Mouse (Mus musculus): Measurements from ENCODE around the gene Olfr1381. TPM values are rescaled to one million over a fixed set of nuclear protein-coding genes. Genes with fewer than 3 reads are reported as not detected.
"Not testable (repeated sequence)": the region's sequence is repeated elsewhere in the genome, so short reads cannot be mapped to it uniquely, and the experiment has no call there.

The Olfr1381 gene
- total RNA-seq (2021), result not detected
- long read RNA-seq, experiment 1, result 0 reads
- long read RNA-seq, experiment 2, result 0 reads

- DNase-seq; H3K27ac ChIP-seq; H3K4me3 ChIP-seq; intact Hi-C loops (cut with DNase I): not testable (repeated sequence)
Measured at GRCm38 (mm10) chr11:49543149-49543548, at the start of gene Olfr1381. Gene Olfr1381 (plus strand): TSS chr11:49543449.

GRCm38 (mm10) chr11:49518086-49518485 is 25.2 kb upstream of the Olfr1381 start:
- no peak overlapping the region for H3K4me3 ChIP-seq
- DNase-seq, result no peak
- no peak overlapping the region for H3K27ac ChIP-seq
- no peak for TF ChIP-seq CTCF (IDR thresholded peaks at IDR 0.05)
- intact Hi-C loops (cut with DNase I), result no loop called here

- TF ChIP-seq CTCF (IDR thresholded peaks at IDR 0.05), result no peak
- H3K27ac ChIP-seq, result no peak within 1 kb of the TSS
Measured at GRCm38 (mm10) chr11:49519348-49519747, 23.9 kb upstream of the Olfr1381 start, which contains the start of gene Olfr1383. Gene Olfr1383 (plus strand): TSS chr11:49519648.

GRCm38 (mm10) chr11:49527947-49528346 is 15.3 kb upstream of the Olfr1381 start, which contains the start of gene Olfr1382:
Gene Olfr1382 (plus strand): TSS chr11:49528247.
- intact Hi-C loops (cut with DNase I), result no loop called here
- Histone ChIP-seq H3K27ac (no peak within 1 kb of the TSS), H3K4me3 (no peak within 1 kb of the TSS)
- TF ChIP-seq CTCF (IDR thresholded peaks at IDR 0.05), result no peak
- DNase-seq, result no peak

More at GRCm38 (mm10) chr11:49519348-49519747, 23.9 kb upstream of the Olfr1381 start, which contains the start of gene Olfr1383:
- intact Hi-C loops (cut with DNase I), result no loop called here
- H3K4me3 ChIP-seq, result no peak within 1 kb of the TSS
- no peak for DNase-seq

- no peak overlapping the region for H3K4me3 ChIP-seq
- TF ChIP-seq CTCF (IDR thresholded peaks at IDR 0.05), result no peak
- intact Hi-C loops (cut with DNase I), result no loop called here
- DNase-seq, result no peak
- no peak overlapping the region for H3K27ac ChIP-seq
Measured at GRCm38 (mm10) chr11:49532761-49533160, 10.5 kb upstream of the Olfr1381 start.

- intact Hi-C loops (cut with DNase I); H3K27ac ChIP-seq; DNase-seq; H3K4me3 ChIP-seq: not testable (repeated sequence)
Measured at GRCm38 (mm10) chr11:49536631-49537030, 6.6 kb upstream of the Olfr1381 start.

- H3K27ac ChIP-seq; H3K4me3 ChIP-seq; intact Hi-C loops (cut with DNase I); DNase-seq: not testable (repeated sequence)
Measured at GRCm38 (mm10) chr11:49554033-49554432, 10.8 kb downstream of the Olfr1381 start.

GRCm38 (mm10) chr11:49556578-49556977 is 13.3 kb downstream of the Olfr1381 start, which contains the start of gene Olfr1380:
Gene Olfr1380 (plus strand): TSS chr11:49556878.
- H3K4me3 ChIP-seq; intact Hi-C loops (cut with DNase I): not testable (repeated sequence)

GRCm38 (mm10) chr11:49575054-49575453 is 31.8 kb downstream of the Olfr1381 start:
- DNase-seq; H3K27ac ChIP-seq; intact Hi-C loops (cut with DNase I); H3K4me3 ChIP-seq: not testable (repeated sequence)
- TF ChIP-seq CTCF (IDR thresholded peaks at IDR 0.05), result peak; percentile 29

More at GRCm38 (mm10) chr11:49556578-49556977, 13.3 kb downstream of the Olfr1381 start, which contains the start of gene Olfr1380:
- not testable (repeated sequence) for DNase-seq, H3K27ac ChIP-seq

- H3K4me3 ChIP-seq; H3K27ac ChIP-seq; DNase-seq; intact Hi-C loops (cut with DNase I): not testable (repeated sequence)
Measured at GRCm38 (mm10) chr11:49580452-49580851, 37.2 kb downstream of the Olfr1381 start.

- intact Hi-C loops (cut with DNase I), result no loop called here
- no peak overlapping the region for H3K27ac ChIP-seq
- no peak overlapping the region for H3K4me3 ChIP-seq
- DNase-seq, result no peak
- no peak for TF ChIP-seq CTCF (IDR thresholded peaks at IDR 0.05)
Measured at GRCm38 (mm10) chr11:49590213-49590612, 47.0 kb downstream of the Olfr1381 start.

GRCm38 (mm10) chr11:49597149-49597548 is 53.9 kb downstream of the Olfr1381 start:
- DNase-seq; H3K27ac ChIP-seq; H3K4me3 ChIP-seq; intact Hi-C loops (cut with DNase I): not testable (repeated sequence)
- peak; percentile 22; the same call in 1 of the 2 replicates for TF ChIP-seq CTCF (IDR thresholded peaks at IDR 0.05)

Other genes starting within 250 kb of the Olfr1381 start
- not detected for gene Olfr10, start 238.7 kb upstream of the Olfr1381 start, total RNA-seq (2021)
- gene Olfr1391, start 220.7 kb upstream of the Olfr1381 start, total RNA-seq (2021), result not detected
- gene Olfr1390, start 208.3 kb upstream of the Olfr1381 start, total RNA-seq (2021), result not detected
- not detected for gene Olfr1389, start 120.4 kb upstream of the Olfr1381 start, total RNA-seq (2021)
- gene Olfr1388, start 106.8 kb upstream of the Olfr1381 start, total RNA-seq (2021), result under 1 TPM in 1 of 2 experiments, not detected in 1; 0.13 TPM
- gene Olfr1387, start 88.1 kb upstream of the Olfr1381 start, total RNA-seq (2021), result not detected
- not detected for gene Olfr1386, start 78.4 kb upstream of the Olfr1381 start, total RNA-seq (2021)
- gene Olfr1385, start 54.4 kb upstream of the Olfr1381 start, total RNA-seq (2021), result not detected
- gene Olfr1384, start 36.7 kb upstream of the Olfr1381 start, total RNA-seq (2021), result not detected
- gene Olfr1383, start 23.8 kb upstream of the Olfr1381 start, total RNA-seq (2021), result under 1 TPM in 1 of 2 experiments, not detected in 1; 0.28 TPM
- not detected for gene Olfr1382, start 15.2 kb upstream of the Olfr1381 start, total RNA-seq (2021)
- not detected for gene Olfr1380, start 13.4 kb downstream of the Olfr1381 start, total RNA-seq (2021)
- 1 to 10 TPM; 2.8 to 4.3 TPM for gene Flt4, start 65.8 kb downstream of the Olfr1381 start, total RNA-seq (2021)
- not detected for gene Scgb3a1, start 120.2 kb downstream of the Olfr1381 start, total RNA-seq (2021)
- 10 to 100 TPM in 1 of 2 experiments, 1 to 10 TPM in 1; 8.1 to 14.5 TPM for gene Cnot6, start 169.3 kb downstream of the Olfr1381 start, total RNA-seq (2021)

All from gastrocnemius, adult 2 months (tissue).